Mouse (Mus musculus): ENCODE results near the gene Tet3. TPM values are rescaled to one million over a fixed set of nuclear protein-coding genes. Genes with fewer than 3 reads are reported as not detected.

Tet3 gene
- total and polyA plus RNA-seq, 3 experiments: 8.7 to 26.0 (median 22.9) TPM

DNA sequence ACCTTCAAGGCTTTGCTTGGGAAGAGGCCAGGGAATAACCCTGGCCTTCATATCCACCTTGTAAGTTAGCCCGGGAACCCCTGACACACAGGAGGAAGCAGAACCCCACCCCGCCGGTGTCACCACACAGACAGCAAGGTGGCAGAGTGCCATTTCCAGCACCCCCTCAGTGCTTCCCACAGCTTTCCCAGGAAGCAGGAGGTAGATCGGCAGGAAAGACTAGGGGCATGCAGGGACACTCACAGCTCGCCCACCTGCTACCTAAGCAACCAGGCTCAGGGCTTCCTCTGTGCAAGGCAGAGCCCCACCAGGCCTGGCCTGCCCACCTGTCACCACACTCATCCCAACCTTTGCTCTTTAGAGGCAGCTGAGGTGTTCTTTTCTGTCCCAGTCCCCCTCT, 19.1 kb downstream of the Tet3 start:
- peak; percentile 50 for DNase-seq

DNA sequence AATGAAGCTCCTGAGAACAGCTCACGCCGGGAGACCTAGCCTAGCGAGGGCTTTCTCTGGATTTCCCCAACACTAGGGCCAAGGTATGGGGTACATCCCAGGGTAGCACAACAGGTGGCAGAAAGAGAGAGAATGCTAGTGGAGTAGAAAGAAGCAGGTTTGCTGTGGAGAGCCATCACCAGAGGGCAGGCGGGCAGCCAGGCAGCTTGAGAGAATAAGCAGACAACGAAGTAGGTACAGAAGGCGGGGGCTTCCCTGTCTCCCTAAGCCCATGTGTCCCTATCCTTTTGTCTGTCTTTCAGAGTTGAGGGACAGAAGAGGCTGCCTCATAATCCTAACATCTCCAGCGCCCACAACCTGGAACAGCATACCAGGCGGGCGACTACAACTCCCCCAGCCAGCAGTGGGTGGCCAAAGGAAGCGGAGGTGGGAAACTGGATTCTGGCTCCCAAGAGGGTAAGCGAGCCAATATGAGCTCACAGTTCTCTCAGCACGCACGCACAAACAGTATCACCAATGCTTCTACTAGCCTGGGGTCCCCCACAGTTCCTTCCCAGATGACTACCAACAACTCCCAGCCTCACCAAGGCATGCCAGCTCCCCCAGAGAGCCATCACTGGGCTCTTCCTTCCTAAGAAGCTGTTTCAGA, 19.6 kb downstream of the Tet3 start:
- DNase-seq: no peak

DNA sequence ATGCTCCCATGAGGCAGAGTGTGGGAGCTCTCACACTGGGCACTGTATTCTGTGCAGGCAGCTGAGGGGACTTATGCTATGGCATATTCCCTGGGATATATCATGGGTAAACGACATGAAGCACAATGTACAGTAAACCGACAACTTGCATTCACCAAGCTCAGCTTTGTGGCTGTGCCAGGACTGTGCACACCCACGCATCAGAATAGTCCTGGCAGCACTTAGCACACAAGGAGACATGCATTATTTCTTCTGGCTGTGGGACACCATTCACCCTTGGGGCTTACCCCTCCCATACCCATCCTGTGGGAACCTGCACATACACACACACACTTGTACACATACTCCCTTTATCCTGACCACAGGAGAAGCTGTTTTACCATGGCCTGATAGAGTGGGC, 20.3 kb downstream of the Tet3 start:
- no peak for DNase-seq

DNA sequence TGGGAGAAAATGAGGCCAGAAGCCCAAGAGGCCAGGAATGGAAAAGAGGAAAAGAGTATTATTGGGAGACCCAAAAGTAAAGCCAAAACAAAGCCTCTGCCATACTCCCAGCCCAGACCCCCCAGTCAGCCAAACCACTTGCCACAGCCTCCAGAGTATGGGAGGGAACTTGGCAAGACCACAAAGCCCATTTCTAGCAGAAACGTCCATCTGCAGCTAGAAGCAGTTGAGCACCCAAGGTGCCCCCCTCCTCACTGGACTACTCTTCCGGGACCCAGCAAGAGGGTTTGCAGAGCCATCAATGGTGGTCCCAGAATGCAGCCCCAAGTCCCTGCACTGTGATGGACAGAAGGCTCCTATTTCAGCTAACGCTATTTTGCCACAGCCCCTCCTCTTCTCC, 21.1 kb downstream of the Tet3 start:
- DNase-seq: no peak

DNA sequence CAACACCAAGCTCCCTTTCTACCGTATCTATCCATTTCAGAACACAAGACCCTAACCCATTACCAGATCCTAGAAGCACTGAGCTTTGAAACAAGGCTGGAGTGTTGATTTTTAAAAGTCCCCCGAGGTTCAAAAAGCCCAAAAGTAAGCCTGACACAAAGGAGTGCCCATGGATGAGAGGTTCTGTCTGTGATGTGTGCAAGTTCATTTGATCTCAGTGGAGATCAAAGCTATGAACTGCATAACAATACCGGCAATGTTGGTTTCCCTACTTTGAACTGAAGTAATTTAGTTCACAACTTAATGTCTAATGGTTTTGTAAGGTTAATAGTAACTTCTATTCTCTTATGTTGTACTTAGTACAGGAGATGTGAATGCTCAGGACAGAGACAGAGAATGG, 21.7 kb downstream of the Tet3 start:
- DNase-seq: no peak

DNA sequence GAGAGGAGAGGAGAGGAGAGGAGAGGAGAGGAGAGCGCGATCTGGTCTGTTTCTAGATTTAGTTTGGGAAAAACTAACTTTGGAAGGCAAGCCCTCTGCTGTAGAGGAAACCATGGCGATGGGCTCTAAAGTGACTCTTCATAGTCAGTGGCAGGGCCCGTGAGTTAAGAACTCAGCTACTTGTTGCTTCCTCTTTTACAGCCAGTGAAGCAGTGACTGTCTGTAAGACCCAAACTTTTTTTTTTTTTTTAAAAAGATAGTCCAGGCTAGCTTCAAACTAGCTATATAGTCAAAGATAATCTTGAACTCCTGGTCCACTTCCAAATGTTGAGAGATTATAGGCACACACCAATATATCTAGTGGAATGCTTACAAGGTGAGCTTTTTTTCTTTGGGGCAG, 22.3 kb downstream of the Tet3 start:
- no peak for DNase-seq

DNA sequence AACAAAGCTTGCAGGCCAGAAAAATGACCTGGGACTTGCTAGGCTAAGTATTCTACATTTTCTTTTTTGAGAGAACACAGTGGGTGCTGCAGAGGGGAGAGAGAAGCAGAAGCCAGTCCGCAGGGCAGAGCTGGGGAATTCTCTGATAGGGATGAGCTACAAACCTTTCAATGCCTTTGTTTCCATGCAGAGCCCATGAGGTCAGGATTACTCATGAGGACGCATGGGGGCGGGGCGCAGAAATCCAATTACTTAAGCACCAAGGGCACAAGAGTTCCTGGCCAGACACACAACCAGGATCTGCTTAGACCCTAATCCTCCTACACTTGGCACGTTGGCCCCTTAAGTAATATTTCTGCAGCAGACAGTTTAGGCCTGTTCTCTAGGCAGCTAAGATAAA, 23.7 kb downstream of the Tet3 start:
- peak; percentile 91 for DNase-seq

DNA sequence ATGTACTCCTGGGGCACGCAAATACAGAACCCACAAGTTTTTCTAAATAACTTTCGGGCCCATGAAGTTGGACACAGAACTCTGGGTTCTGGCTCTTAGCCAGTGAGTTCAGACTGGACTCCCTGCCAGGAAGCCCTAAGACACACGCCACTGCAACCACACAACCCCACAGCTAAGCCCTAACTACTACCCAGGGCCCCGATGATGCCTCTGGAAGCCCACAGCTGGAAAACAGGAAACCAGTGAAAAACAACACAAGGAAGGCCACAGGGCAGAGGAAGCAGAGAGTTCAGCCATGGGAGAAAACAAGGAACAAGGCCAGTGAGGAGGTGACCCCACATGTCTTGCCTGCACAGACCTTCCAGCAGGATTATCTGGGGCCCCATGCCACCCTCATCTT, 25.3 kb downstream of the Tet3 start:
- peak; percentile 12 for DNase-seq

DNA sequence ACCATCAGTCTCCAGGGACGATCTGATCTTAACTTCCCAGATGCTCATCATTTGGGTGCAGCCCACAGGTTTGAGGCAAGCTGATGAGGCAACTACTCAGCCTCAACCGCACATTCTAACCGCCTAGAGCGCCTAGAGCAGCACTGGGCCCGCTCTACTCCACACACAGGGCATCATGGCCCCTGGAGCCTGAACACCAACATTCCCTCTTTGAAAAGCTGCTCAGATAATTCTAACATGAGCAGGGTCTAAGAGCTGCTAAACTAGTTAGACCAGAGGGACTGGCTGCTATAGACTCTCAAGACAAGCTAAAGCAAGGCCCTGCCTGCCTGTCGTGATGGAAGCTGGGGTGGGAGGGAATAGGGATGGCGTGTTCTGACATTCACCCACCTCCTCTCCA, 25.9 kb downstream of the Tet3 start:
- DNase-seq: no peak

DNA sequence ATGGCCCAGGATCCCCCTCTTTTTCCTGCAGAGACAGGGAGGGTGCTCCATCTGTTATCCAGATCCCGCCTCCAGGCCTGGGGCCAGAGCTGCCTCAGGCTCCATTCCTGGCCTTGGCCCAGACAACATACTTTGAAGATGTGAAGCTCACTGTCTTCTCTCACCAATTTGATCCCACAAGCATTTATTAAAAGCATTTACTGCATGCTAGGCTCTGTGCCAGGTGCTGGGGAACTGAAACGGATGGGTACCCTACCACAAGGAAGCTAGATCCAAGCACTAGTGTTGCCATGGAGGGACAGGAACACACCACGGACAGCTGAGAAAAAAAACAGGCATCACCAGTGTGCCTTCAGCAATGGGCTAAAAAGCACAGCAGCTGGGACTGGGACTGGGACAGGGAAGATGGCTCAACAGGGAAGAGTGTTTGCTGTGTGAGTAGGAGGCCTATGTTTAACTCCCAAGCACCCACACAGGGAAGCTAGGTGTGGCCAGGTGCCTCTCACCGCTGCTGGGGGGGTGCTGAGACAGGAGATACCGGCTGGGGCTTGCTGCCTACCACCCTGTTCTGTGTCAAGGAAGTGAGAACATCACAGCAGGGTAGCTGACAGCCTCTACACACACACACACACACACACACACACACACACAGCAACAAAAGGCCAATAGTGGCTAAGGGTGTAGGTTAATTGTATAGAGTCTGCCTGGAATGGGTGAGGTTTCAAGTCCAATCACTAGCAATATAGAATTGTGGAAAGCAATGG, 30.7 kb downstream of the Tet3 start:
- DNase-seq: peak; percentile 70

DNA sequence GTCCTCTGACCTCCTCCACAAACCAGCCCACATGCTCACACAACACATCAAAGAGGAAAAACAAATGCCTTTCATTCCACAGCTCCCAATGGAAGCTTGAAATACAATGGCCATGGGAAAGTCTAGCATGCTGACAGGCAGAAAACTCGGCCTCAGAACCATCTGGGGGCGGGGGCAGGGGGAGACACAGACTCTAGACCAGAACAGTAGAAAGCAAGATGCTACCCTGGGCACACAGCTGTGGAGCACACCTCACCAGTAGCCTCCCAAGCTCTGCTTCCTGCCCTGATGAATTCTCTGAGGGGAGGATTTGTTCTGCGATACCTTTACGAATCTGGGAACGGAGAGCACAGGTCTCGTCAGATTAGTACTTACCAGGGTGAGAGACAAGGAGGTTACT, 31.4 kb downstream of the Tet3 start:
- DNase-seq: no peak

DNA sequence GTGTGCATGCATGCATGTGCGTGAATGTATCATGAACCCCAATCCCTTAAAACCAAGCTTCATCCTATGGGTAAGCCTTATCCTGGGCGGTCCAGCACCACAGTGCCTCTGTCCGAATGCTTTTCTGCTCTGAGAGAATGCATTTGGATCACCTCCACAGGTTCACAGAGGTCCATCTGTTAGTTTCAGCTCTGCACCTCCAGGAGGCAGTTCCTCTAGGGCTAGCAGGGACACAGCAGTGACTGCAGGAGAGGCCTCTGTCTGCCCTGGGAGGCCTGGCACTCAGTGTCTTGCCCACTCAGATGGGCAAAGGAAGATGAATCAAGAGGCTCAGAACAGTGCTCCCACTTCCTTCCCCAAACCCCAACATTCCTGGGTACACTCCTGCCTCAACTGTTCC, 32.3 kb downstream of the Tet3 start:
- no peak for DNase-seq

DNA sequence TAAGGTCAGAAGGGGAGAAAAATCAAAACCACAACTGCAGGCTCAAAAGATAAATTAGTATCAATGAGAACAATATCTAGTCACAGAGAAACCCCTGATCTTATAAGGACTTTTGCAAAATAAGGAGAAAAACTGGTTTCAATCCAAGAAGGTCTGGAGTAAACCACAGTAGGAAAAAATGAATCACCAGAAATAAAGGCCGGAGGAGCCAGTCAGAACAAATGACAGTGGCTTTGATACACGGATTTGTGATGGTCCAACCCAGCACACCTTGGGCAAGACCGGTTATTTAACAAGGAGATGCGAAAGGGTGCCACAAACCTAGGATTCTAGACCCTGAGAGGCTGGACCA, 34.9 kb downstream of the Tet3 start:
- DNase-seq: no peak

DNA sequence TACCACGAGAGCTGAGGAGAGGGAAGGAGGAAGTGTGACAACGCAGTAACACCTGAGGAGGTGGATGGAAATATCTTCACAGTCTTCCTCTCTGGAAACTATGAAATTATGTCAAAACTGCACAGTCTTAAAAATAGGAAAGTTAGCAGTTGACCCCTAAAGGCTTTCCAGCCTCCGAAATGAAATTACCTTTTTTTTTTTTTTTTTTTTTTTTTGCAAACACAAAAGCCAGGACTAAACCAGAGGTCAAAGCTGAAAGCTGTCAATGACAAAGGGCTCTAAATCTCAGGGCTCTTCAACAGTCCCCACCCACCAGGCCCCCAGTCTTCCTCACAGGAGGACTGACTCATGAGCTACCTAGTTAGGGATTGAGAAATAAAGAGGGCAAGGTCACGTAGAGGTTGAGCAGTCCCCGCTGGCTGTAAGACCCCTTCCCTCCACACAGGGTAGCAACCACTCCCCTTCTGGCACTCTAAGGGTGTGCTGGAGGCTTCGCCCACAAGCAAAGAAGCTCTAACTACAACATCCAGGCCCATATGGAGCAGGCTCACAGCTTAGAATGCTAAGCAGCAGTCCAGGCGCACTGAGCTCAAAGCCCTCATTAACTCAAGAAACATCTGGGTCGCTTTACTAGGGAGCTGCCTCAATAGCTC, 35.4 kb downstream of the Tet3 start:
- DNase-seq: peak; percentile 42

DNA sequence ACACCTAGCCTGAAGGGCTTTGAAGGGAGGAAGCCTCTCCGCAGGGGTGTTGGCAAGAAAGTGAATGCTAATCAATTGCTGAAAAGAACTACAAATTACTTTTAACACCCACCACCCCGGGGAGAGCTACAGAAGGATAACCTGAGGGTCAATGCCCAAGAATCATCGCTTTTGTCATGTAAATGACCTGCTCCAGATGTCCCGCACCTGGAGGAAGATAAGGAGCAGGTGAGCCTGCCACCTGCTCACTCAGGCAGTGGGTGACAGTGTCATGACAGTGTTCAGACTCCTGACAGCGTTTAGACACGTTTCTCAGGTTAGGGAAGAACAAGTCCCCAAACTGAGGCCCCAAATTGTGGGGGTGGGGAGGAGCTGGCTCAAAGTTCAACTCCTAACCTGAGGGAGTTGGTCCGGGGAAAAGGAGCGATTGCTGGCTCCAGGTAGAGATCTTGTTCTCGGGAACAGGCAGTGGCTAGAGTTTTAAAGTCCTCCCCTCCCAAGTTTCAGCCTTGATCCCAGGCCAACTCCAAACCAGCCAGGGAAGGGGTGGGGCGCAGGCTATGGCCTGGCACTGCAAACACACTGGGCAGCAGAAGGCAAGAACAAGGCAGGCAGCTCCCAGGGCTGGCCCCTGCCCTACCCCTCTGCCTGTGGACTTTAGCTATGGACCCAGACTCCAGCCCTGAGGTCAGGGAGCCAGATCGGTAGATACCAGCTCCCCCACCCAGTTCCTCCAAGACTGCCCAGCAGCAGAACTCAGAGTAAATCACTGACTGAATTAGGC, 36.8 kb downstream of the Tet3 start:
- DNase-seq: peak; percentile 90

DNA sequence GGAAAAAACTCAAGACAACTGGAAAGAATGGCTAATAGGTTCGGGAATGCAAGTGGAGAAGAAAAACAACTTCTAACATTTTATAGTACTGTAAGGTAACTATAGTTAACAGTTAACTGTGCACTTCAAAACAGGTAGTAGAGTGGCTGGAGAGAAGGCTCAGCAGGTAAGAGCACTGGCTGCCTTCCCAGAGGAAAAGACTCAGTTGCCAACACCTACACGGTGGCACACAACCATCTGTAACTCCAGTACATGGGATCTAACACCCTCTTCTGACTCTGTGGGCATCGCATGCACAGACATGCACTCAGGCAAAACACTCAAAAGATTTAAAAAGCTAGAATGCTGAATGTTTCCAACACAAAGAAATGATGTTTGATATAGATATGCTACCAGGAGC, 39.4 kb downstream of the Tet3 start:
- DNase-seq: no peak

DNA sequence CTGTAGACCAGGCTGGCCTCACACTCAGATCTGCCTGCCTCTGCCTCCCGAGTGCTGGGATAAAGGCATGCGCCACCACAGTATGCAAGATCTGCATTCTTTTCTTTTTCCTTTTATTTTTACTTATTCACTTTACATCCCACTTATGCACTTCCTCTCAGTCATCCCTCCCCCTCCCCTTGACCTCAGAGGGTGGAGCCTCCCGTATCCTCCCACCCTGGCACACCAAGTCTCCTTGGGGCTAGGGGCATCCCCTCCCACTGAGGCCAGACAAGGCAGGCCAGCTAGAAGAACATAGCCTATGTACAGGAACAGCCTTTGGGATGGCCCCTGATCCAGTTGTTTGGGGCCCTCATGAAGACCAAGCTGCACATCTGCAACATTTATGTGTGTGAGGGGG, 41.4 kb downstream of the Tet3 start:
- DNase-seq: no peak

DNA sequence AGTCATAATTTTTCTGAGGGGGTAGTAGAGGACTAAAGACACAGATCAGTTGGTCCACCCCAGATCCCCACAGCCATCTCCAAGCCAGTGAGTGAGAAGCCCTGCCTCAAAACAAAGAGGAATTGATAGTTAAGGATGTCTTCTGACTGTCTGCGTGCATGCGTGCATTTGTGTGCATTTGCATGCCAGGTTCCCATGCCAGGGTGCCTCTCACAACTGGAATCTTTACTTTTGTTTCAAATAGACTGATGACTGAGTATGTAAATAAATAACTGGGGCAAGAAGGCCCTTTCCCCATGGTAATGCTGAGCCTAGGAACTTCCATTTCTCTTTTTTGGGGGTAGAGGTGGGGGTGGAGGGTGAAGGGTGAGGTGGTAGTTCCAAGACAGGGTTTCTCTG, 41.8 kb downstream of the Tet3 start:
- no peak for DNase-seq

DNA sequence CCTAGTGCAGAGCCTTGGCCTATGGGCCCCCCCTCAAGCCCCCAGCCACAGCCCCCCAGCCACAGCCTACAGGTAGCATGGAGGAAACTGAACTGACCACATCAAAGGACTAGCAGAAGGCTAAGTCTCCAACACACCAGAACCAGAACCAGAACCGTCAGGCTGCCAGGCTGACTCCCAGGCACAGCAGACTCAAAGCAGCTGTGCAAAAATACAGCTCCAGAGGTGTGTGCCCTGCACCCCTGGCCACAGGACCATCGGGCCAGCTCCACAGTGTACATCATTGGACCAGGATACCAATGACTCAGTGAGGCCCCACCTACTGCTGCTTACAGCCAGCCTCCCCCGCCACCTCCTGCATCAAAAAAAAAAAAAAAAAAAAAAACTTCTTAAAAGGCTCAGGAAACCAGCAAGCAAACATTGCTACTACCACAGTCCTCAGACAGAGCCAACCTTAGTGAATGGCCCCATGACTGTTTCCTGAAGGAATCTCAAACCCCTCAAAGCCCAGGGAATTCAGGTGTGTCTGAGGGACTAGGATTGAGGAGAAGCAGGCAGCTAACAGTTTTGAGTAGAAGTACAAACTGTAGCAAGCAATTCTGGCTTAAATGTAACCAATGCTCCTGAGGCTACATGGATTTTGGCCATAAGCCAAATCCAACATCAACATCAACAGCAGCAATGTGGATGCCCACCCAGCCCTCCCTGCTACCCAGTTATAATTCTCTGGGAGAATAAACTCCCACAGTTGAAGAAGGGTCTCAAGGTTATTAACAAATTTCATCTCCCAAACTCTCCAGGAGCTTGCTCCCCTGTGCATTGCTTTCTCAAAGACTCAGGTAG, 42.4 kb downstream of the Tet3 start:
- DNase-seq: peak; percentile 58

DNA sequence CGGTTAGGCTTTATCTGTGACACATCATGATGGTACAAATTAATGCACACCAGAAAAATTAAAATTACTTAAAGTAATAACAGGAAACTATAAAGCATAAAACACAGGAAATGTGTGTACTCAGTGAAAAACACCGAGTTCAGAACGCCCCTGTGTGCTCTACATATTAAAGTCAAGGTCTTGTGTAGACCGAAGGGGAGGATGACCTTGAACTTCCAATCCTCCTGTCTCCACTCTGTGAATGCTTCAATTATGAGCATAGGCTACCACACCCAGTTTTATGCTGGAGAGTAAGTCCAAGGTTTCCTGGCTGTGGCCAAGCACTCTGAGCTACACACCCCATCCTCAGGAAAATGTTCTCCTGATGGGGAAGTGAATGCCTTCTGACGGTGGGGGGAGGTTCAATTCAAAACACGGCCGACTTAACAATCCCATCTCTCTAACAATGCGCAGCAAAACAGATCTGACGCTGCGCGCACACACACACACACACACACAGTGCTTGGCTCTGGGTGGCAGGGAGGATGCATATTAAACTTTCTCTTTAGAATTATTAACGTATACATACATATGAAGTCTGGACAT, 43.4 kb downstream of the Tet3 start:
- peak; percentile 30 for DNase-seq

DNA sequence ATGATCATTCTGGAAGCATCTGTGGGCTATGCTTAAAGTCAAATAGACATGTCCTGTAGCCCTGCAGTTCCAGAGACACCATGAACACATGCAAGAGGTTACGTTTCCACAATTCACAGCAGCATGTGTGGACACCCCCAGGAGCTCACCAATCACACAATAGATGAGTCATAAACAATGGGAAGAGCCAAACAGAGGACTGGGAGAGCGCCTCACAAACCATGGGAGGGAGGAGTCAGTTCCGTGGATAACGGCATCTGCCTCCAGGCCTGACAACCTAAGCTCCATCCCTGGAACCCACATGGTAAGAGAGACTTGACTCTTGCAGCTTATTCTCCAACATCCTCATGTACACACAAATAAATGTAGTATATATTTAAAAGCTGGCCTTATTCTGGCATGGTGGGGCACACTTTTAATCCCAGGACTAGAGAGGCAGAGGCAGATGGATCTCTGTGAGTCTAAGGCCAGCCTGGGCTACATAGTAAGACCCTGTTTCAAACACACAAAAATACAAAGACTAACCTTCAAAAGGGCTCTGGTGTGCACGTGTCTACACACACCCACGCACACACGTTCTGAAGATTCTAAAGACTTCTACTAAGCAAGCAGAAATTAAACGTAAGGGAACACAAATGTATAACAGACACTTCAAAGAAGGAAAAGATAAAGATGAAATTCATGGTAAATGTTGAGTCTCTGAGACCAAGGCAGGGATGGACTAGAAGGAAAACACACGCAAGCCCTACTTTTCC, 44.1 kb downstream of the Tet3 start:
- DNase-seq: no peak

Measured in adrenal gland, adult 2 months (tissue).